Mouse (Mus musculus) cerebellum, adult (tissue): ENCODE measurements around the gene Pfkfb4.

Source experiments
- ATAC-seq: cut with Nextera tagmentation; 2 replicates; pipeline ENCODE4 v1.9.2; 2017; ENCODE audit warnings: mild to moderate bottlenecking, moderate library complexity, mixed read lengths; ENCODE audit not compliant: insufficient number of reproducible peaks, low FRiP score, low TSS enrichment

Pfkfb4 gene

GRCm38 (mm10) chr9:108991428-108992084 is at the start of gene Pfkfb4:
Gene Pfkfb4, plus strand, starts transcription at chr9:108991778.
- ATAC-seq: peak; percentile 88

GRCm38 (mm10) chr9:108945111-108945510 is 46.5 kb upstream of the Pfkfb4 start:
- no peak for ATAC-seq

GRCm38 (mm10) chr9:108945608-108946007 is 46.0 kb upstream of the Pfkfb4 start:
- ATAC-seq: no peak

- peak; percentile 45; the same call in 1 of the 2 replicates for ATAC-seq
These were observed 42.2 kb upstream of the Pfkfb4 start for GRCm38 (mm10) chr9:108949231-108949966.

- no peak for ATAC-seq
These were observed 41.4 kb upstream of the Pfkfb4 start for GRCm38 (mm10) chr9:108949967-108950728.

- no peak for ATAC-seq
These were observed 38.4 kb upstream of the Pfkfb4 start, which contains the start of gene Col7a1 for GRCm38 (mm10) chr9:108953081-108953636. Gene Col7a1, plus strand, starts transcription at chr9:108953586.

- ATAC-seq: no peak
These were observed 36.3 kb upstream of the Pfkfb4 start for GRCm38 (mm10) chr9:108955241-108955640.

- ATAC-seq: no peak
These were observed 35.7 kb upstream of the Pfkfb4 start for GRCm38 (mm10) chr9:108955846-108956245.

GRCm38 (mm10) chr9:108963577-108963976 is 28.0 kb upstream of the Pfkfb4 start:
- ATAC-seq: no peak

- no peak for ATAC-seq
These were observed 27.2 kb upstream of the Pfkfb4 start for GRCm38 (mm10) chr9:108964338-108964737.

GRCm38 (mm10) chr9:108970623-108971022 is 21.0 kb upstream of the Pfkfb4 start:
- ATAC-seq: no peak

- ATAC-seq: no peak
These were observed 15.1 kb upstream of the Pfkfb4 start for GRCm38 (mm10) chr9:108976483-108976882.

GRCm38 (mm10) chr9:108977966-108978365 is 13.6 kb upstream of the Pfkfb4 start:
- ATAC-seq: no peak

GRCm38 (mm10) chr9:108982498-108982897 is 9.1 kb upstream of the Pfkfb4 start:
- ATAC-seq: no peak

- no peak for ATAC-seq
These were observed 8.4 kb upstream of the Pfkfb4 start for GRCm38 (mm10) chr9:108983209-108983608.

GRCm38 (mm10) chr9:108985710-108986109 is 5.9 kb upstream of the Pfkfb4 start, which contains the start of gene Ucn2:
Gene Ucn2, plus strand, starts transcription at chr9:108986010.
- no peak for ATAC-seq

- no peak for ATAC-seq
These were observed 3.8 kb upstream of the Pfkfb4 start for GRCm38 (mm10) chr9:108987704-108988350.

GRCm38 (mm10) chr9:108989802-108990461 is 1.6 kb upstream of the Pfkfb4 start:
- no peak for ATAC-seq

- no peak for ATAC-seq
These were observed 1.1 kb upstream of the Pfkfb4 start for GRCm38 (mm10) chr9:108990462-108990820.

GRCm38 (mm10) chr9:108992085-108992469 is 499 bp downstream of the Pfkfb4 start:
- no peak for ATAC-seq
